Mouse (Mus musculus): ENCODE measurements around the gene Il24.

GRCm38 (mm10) chr1:130918323-130918980 lies 31.2 kb upstream of the Il24 start:
- no peak for TF ChIP-seq POLR2A (IDR thresholded peaks at IDR 0.05; ENCODE audit: borderline replicate concordance, insufficient read depth, low read length)
- TF ChIP-seq CTCF (IDR thresholded peaks at IDR 0.05; ENCODE audit: borderline replicate concordance, insufficient read depth, low read depth, low read length) = no peak

Measured in cerebellum, adult 2 months (tissue).